Mouse (Mus musculus) embryonic fibroblast, embryonic 13.5 days (primary cell): ENCODE measurements around the gene Maml3.

Experiments
- CTCF ChIP-seq: IDR thresholded peaks from 2 replicates; pipeline ENCODE4 v1.5.1; 2011; ENCODE audit warnings: mild to moderate bottlenecking, control low read depth, low read length, moderate library complexity, borderline replicate concordance; ENCODE audit not compliant: insufficient read depth
- POLR2A ChIP-seq: IDR thresholded peaks from 2 replicates; pipeline ENCODE4 v1.6.1; 2011; ENCODE audit warnings: low read depth, mild to moderate bottlenecking, control low read depth, low read length, moderate library complexity

- TF ChIP-seq CTCF (no peak), POLR2A (peak; percentile 38)
These were observed 16.2 kb downstream of the Maml3 start for GRCm38 (mm10) chr3:52088458-52089341.
